Mouse (Mus musculus): Measurements from ENCODE around the gene Eef1akmt2. TPM values are rescaled to one million over a fixed set of nuclear protein-coding genes. Genes with fewer than 3 reads are reported as not detected.

Gene Eef1akmt2
- total RNA-seq, 2 experiments from 2014 or later = 31.0 to 33.4 TPM

DNA sequence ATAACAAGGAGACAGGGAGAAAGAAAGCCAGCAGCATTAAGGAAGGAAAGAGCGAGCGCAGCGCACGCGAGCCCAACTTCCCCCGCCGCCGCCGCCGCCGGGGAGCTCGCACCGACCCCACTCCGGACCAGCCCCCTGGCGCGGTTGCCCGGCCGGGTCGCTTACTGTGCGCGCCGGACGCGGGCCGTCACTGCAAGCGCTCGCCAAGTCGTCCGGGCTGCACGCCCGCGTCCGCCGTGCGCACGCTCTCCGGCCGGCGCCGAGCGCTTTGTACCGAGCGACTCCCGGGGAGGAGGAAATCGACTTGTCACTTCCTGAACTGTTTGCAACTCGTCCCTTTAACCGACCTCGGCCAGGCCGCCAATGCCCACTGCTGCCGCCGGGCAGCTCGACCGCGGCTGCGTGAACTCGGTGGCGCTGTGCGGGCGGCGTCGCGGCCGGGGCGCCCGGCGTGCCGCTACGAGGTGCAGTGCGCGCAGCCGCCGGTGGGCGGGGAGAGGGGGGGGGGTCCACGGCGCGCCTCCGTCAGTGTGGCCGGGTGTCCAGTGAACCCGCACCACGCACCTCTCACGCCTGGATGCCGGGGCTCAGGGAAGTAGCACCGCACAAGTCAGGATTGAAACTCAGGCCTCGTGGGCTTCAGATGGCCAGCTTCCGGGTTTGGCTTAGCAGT is 38.9 kb downstream of the Eef1akmt2 start, which contains the start of gene Fam53b:
TSS of gene Fam53b (minus strand) at position 471 of the 673 bp plus-strand sequence.
- intact Hi-C loops (cut with DNase I) = loop anchor here (5.0 to 10.0 kb wide), 2 partner anchors 39 to 239 kb away; partner anchors contain the start of genes Eef1akmt2 and Oat
- DNase-seq (ENCODE audit: low spot score in 2 of 2) = peak; percentile 77 to 81

DNA sequence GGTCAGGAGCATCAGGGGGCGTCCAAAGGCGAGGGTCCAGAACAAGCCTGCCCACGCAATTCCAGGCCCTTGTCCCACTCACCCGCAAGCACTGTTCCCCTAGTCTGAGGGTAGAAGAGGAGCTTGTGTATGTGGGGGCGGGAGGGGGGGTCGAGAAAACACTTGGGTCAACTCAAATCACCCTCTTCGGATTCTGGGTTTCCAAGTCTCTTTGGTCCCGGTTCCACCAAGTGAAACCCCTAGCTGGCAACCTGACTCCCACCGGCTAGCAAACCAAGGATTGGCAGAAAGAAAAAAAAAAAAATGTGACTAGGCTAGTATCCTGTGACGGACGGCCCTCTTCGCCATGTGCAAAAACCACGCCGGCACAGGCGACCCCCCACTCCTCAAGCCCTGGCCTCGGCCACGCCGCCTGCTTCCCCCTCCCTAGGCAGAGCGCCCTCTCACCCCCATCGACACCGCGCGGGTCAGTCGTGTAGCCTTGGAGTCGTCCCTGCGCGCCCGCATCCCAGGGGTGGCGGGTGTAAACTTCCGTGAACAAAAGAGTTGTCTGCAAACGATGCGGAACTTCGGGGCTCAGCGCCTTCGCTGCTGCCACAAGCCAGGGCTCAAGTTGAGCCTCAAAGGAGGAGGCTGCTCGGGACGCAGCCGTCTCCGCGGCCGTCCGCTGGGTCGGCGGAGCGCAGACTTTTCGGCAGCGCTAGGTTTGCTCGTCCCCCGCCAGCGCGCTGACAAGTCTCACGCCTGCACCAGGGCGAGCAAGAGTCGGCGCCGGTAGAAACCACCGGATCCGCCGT is 39.7 kb downstream of the Eef1akmt2 start:
- DNase-seq (ENCODE audit: low spot score in 2 of 2) = peak in 1 of 2 experiments; percentile 55
- intact Hi-C loops (cut with DNase I) = loop anchor here (5.0 to 10.0 kb wide), 2 partner anchors 39 to 238 kb away; partner anchors contain the start of genes Eef1akmt2 and Oat

DNA sequence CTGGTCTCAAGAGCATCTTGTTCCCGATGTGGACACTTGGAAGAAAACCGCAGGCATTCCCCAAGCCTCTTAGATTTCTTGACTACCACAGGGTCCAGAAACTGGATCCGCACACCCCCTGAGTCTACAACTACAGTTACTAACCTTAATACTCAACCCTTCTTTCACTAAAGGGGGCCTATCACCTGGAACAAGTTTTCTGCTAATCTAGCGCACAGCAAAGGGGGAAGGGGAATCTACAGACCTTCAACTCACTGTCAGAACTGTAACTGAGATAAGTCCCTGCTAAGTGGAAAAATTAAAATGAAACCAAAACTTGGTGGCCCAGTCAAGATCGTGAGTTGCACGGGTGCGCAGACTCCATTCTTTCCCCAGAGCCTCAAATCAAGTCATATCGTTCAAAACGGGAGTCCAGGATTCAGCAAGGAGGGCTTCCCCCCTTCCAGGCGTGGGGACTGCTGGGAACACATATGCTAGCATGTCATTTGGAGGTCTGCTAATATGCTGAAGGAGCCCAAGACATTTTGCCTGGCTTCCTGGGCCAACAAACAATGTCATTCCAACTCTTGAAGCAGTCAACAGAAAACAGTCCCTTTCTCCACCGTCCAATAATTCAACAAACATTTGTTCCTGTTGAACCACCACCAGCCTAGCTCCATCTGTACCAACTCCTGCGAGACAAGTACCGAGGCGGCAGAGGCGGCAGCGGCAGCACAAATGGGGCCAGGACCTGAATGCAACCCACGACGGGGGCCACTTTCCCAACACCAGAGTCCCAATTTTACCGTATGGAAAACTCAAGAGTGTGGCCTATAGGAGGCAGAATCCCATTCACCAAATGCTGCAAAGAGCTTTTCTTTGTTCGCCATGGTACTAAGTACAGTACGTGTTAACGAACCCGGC is 40.5 kb downstream of the Eef1akmt2 start:
- DNase-seq (ENCODE audit: low spot score in 2 of 2) = peak in 1 of 2 experiments; percentile 52
- intact Hi-C loops (cut with DNase I) = loop anchor here (1.0 to 10.0 kb wide), 4 partner anchors 40 to 237 kb away; partner anchors contain the start of genes Eef1akmt2 and Oat

DNA sequence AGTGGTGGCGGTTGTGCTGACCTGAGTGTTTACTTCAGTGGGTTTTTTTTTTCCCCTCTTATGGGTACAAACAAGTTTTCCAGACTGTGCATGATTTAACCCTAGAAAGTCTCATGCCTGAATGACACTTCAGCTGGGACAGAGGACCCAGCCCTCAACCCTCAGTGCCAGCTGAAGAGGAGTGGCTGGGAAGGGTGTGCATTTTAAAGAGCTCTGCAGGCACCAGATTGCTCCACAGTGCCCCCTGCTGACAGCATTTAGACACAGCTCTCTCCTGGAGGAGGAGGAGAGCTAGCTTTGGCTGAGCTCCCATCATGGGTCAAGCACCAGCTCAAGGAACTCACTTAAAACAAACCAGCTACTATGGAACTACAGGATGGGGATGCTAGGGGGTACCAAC is 41.6 kb downstream of the Eef1akmt2 start:
- DNase-seq (ENCODE audit: low spot score in 2 of 2) = peak; percentile 87 to 96
- intact Hi-C loops (cut with DNase I) = loop anchor here (1.0 to 10.0 kb wide), 4 partner anchors 41 to 236 kb away; partner anchors contain the start of genes Eef1akmt2 and Oat

DNA sequence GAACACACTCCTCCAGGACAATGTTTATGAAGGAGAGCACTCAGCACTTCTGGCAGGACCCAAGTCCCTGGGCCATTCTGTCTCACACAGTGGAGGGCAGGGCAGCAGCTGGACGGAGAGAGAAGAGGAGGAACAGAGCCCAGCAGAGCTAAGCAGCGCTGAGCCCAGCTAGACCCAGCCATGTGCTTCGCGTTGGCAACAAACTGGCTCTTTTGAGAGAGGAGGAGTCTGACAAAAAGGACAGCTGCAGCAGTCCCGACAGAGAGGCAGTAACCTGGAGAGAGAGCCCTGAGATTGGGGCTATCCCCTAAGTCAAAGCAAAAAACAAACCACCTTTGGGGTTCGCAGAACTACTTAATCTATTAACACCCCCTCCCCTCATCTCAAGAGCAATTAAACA is 42.1 kb downstream of the Eef1akmt2 start:
- intact Hi-C loops (cut with DNase I) = loop anchor here (2.0 to 10.0 kb wide), 3 partner anchors 42 to 236 kb away; partner anchors contain the start of genes Eef1akmt2 and Oat
- peak in 1 of 2 experiments; percentile 84 for DNase-seq (ENCODE audit: low spot score in 2 of 2)

DNA sequence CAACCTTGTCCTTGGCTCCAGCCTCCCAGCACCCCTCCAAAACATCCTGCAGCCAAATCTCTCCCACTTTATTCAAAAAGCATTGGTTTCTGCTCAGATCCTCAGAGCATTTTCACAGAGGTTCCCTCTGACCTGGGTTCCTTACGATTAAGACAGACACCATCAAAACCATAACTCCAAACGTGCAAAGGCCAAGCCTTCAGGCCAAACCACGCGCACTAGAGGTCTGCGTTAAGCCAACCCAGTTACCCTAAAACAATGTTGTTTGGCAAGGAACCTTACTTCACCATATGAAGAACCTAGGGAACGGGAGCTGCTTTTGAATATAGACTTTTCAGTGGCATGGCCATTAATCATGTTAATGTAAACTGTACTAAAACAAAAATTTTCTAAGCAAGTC is 42.8 kb downstream of the Eef1akmt2 start:
- no peak for DNase-seq (ENCODE audit: low spot score in 2 of 2)
- intact Hi-C loops (cut with DNase I) = loop anchor here (2.0 to 10.0 kb wide), 3 partner anchors 41 to 235 kb away; partner anchors contain the start of genes Eef1akmt2 and Oat

DNA sequence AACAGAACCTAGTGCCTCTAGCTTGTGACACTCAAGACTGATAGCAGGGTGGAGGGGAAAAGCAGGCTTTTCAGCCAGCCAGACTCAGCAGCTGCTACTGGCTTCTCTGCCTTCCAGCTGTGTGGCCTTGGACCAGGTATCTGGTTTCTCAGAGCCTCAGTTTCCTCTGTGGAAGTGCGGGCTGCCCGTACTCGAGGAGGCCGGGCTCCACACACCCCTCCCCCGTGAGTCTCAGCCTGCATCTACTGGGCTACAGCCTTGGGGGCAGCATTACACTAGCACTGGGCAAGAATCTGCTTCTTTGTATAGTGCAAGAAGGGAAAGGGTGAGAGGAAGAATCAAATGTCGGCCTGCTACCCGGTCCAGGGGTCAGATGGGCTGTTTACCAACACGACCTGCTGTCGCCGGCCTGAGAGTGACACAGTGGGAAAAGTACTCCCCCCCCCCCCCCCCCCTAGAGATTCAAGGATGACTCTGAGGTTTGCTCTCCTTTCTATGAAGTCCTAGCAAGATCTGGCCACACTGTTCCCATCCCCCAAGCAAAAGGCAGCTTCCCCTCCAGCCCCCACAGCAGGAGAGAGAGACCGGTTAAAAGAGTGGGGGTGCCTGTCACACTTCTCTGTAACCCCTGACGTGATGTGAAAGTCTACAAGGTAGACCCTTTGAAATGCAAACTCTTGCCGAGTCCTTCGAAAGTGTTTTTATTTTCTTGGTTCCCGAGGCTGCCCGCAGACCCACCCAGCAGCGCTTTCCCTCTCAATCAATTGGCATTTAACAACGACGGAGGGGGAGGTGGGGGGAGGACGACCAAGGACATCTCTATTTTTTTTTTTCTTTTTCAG is 43.4 kb downstream of the Eef1akmt2 start:
- intact Hi-C loops (cut with DNase I) = no loop called here
- DNase-seq (ENCODE audit: low spot score in 2 of 2) = no peak

DNA sequence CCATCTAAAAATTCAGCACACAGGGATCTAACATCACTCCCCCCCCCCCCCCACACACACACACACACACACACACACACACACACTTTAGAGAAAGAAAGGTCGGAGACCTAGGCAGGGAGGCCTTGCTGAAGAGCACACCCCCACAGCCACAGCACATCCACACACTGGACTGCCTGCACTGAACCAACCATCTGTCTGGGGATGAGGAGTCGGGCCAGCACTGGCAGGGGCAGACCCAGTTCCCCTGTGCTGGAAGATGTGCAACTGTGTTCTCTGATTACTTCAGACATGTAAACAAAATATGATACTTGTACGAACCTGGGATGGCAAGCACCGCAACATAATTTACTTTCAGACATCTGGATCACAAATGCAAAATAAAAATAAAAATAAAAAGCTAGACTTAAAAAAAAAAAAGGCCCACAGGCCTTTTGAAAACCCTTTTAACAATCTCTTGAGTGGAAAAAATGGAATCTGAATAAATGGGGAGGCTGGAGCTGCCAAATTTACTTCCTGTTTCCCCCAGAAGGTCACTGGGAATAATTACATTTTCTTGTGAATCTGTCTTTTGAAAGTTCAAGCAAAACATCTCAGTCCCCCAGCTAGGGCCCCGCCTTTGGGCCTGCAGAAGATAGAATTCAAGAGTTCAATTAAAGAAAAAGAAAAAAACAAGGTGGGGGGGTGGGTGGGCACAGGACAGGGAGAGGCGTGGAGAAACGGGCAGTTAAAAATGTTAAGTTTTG is 44.2 kb downstream of the Eef1akmt2 start:
- intact Hi-C loops (cut with DNase I) = no loop called here
- DNase-seq (ENCODE audit: low spot score in 2 of 2) = no peak

DNA sequence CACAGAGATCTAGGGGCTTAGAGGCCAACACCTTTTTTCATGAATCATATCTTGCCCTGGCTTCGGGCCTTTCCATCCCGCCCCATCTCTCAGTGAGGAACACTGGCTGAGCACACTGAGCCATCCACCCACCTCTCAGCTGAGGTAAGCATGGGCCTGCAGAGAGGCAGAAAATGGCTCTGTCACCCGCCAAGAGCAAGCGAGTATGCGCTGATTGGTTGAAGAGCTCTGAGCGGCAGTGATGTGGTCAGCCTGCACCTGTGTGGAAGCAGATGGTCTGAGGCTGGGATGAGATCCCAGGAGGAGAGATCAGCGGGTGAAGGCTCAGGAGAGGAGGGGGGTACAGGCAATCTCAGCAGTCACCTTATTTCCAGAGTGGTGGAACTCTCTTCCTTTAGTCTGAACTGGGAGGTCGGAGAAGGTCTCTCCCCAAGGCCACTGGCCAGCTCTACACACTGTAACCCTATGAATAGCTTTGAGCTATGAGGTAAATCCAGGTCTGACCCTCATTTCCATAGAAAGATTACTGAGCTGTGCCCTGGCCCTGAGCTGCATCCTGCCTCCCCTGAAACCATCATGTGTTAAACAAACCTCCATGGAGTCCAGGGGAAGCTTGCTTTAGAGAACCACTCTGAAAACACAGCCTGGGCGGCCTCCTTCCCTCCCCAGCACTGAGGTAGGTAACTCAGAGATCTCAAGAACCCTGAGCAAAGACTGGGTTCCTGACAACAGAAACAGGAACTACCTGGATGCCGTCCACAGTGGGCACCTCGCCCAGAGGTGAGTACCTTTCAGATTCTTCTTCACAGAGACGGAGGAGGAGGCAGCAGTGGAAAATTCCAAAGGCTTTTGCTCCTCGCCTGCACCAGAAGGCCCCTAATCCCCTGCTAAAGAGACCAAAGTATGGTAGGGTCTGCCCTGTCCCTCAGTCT is 45.3 kb downstream of the Eef1akmt2 start:
- peak in 1 of 2 experiments; percentile 87 for DNase-seq (ENCODE audit: low spot score in 2 of 2)
- intact Hi-C loops (cut with DNase I) = loop anchor here (1.0 kb wide), 2 partner anchors 18 to 86 kb away; no protein-coding TSS in a partner anchor

DNA sequence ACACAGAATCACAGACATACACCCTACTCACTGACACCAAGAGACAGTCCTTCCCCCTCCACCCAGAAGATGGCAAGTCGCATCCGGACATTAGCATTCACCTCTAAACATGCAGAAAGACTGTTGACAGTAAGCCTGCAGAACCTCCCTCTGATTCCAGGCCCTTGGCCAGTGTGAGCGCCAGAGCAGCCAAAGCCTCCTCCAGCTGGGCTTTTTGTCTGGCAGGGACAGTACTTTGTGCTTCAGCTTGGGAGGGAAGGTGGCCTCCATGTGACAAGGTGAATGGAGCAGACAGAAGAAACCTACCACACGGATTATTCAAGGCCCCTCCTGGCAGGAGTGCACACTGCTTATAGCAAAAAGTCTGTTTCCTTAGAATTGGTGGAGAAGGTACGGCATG is 46.2 kb downstream of the Eef1akmt2 start:
- peak in 1 of 2 experiments; percentile 46 for DNase-seq (ENCODE audit: low spot score in 2 of 2)
- intact Hi-C loops (cut with DNase I) = no loop called here

DNA sequence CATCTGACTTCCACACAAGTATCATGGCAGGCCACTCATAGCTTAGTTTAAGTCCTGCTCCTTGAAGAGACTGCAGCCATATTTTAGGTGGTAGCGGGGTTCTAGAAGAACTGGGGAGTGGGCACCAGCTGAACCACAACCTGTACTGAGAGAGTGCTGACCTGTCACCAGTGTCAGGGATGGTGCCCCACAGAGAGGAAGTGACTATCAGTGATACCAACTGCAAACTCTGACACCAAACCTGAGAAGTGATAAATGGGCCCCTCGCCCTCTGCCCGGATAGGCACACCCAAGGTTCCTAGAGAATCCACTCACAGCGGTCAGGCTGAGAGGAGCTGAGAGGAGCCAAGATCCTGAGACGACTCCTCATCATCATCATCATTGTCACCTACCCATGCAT is 47.5 kb downstream of the Eef1akmt2 start:
- intact Hi-C loops (cut with DNase I) = no loop called here
- DNase-seq (ENCODE audit: low spot score in 2 of 2) = no peak

DNA sequence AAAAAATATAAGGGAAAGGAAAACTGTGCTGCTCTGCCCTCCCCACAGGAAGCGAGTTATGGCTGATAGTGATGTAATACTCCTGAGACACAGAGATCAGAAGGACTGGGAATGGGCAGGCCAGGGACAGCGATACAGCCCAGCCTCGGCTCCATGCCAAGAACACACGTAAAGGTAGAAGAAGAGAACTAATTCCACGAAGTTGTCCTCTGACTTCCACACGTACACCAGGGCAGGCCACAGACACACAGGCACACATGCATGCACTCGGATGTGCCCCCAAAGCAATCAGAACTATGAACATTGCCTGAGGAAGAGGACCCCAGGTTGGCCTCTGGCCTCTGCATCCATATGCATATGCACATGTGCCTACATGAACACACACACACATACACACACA is 48.0 kb downstream of the Eef1akmt2 start:
- intact Hi-C loops (cut with DNase I) = no loop called here
- DNase-seq (ENCODE audit: low spot score in 2 of 2) = no peak

DNA sequence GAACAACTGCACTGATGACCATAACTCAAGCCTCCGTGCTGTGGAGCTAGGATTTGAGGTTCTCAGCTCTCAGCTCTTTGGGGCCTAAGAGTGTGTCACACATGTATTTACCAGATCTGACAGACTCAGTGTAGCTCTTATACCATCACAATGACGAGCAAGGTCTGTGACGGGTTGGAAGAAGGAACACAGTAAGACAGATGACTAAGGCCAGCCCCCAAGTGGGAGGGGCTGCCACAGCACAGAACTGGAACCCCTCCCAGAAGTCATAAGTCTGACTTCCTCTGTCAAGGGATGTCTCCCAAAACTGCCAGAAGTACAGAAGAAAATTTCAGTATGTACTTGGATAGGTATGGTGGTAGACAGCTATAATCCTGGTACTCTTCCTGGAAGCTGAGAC is 48.5 kb downstream of the Eef1akmt2 start:
- DNase-seq (ENCODE audit: low spot score in 2 of 2) = peak in 1 of 2 experiments; percentile 12
- intact Hi-C loops (cut with DNase I) = no loop called here

DNA sequence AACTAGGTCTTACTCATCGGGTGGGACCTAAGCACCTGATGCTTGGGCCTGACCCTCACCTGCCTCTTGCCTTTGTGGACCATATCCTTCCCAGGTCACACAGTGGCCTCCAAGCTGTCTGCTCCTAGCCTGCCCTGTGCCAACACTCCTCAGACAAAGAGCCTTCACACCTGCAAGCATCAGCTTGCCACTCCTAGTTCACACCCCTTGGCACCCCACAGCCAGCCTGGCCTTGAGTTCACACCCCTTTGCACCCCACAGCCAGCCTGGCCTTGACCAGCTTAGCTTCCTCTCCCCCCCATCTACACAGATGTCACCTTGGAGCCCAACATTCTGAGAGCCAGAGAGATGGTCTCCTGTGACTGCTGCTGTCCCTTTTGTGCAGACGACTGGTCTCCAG is 49.1 kb downstream of the Eef1akmt2 start:
- no peak for DNase-seq (ENCODE audit: low spot score in 2 of 2)
- intact Hi-C loops (cut with DNase I) = no loop called here

DNA sequence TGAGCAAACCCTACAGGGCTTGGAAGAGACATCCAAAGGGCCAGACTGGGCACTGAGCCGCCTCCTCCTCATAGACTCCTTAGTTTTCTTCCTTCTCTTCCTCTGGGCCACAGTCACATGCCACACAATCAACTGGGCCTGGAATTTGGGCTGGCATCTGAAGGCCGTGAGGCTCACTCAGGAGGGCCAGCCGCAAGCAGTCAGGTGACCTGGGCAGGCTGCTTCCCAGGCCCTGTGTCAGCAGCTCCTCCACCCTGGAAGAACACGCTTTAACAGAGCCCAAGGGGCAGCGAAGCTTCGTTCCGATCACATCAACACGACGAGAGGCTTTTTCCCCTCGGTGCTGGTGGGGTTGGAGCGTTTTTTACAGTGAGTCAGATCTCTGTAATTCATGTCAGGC is 49.8 kb downstream of the Eef1akmt2 start:
- intact Hi-C loops (cut with DNase I) = no loop called here
- DNase-seq (ENCODE audit: low spot score in 2 of 2) = no peak

DNA sequence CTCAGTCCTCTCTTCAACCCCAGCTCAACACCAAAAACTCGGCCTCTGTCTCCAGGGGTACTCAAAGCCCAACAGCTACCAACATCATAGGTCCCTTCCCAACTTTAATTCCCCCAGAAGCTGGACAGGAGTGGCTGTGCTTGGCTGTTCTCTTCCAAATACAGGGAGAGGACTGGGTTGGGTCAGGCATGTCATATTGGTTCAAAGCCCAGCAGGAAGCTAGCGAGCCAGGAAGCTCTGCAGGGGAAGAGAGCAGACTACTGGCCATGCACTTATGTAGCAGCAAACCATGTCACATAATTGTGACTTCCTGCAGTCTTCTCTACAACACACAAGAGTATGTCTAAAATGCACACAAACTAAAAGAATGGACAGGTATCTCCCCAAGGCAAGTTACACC is 50.4 kb downstream of the Eef1akmt2 start:
- intact Hi-C loops (cut with DNase I) = no loop called here
- DNase-seq (ENCODE audit: low spot score in 2 of 2) = no peak

DNA sequence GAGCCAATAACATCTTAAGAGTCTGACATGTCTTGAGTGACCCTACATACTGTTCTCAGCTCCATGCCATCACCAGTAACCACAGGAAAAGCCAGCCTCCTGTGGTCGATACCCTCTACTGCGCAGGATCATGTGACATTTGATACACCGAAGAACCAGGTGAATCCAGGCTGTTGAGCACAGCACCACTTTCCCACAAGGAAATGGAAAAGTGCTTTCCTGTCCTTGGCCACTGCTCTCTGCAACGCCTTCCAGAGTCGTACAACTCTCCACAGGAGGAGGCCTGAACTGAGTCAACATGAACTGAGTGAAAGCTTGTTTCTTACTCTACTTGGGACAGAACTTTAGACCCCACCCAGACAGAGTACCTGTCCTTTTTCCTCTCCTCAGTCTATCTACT is 51.0 kb downstream of the Eef1akmt2 start:
- intact Hi-C loops (cut with DNase I) = no loop called here
- DNase-seq (ENCODE audit: low spot score in 2 of 2) = no peak
